Mouse (Mus musculus) ES-E14 (cell line): ENCODE measurements around the gene Ilvbl.

Experiments used
- CHD2 ChIP-seq: IDR thresholded peaks from 2 replicates; pipeline ENCODE4 v1.6.1; 2014; ENCODE audit warnings: mild to moderate bottlenecking, low read depth, low read length, inconsistent platforms
- HCFC1 ChIP-seq: IDR thresholded peaks from 2 replicates; pipeline ENCODE4 v1.6.1; 2012; ENCODE audit warnings: low read length, inconsistent platforms, borderline replicate concordance; ENCODE audit not compliant: insufficient read depth
- MAFK ChIP-seq: IDR thresholded peaks from 2 replicates; pipeline ENCODE4 v1.6.1; 2014; ENCODE audit warnings: mild to moderate bottlenecking, low read depth, low read length, inconsistent platforms; ENCODE audit not compliant: insufficient read depth
- ZC3H11A ChIP-seq: IDR thresholded peaks from 2 replicates; pipeline ENCODE4 v1.6.1; 2012; ENCODE audit warnings: low read depth, mild to moderate bottlenecking, inconsistent platforms, low read length, borderline replicate concordance

DNA sequence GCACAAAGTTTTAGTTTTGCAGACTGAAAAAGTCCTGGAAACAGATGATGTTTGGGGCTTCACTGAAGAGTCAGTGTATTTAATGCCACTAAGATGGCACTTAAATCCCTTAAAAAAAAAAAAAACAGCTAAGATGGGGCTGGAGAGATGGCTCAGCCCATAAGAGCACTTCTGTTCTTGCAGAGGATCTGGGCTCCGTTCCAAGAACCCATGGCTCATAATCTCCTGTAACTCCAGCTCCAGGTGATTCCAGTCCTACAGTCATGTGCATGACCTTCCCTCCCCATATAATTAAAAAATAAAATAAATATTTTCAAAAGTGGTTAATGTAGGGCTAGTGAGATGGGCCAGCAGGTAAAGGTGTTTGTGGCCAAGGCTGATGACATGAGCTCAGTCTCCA is 9.1 kb upstream of the Ilvbl start:
- TF ChIP-seq ZC3H11A (no peak), CHD2 (no peak), HCFC1 (no peak), MAFK (no peak)
